Mouse (Mus musculus): ENCODE measurements around the gene Hist1h3e.
A peak's percentile ranks its signal among the peaks of the same experiment; 100 is the strongest.

The Hist1h3e gene

DNA sequence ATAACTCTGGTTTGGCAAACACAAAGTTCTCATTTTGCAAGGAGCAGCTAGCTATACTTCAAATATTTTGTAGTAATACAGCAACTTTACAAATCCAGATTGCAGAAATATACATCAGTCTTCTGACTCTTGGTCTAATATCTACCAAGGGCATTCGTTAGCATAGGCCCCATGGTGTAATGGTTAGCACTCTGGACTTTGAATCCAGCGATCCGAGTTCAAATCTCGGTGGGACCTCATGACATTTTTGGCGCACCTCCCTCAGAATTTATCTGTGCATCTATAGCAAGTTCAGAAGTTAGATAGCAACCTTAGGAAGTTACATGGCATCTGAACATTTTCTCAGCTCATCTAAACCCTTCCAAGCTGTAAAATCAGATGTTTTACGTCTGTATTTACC, 43.3 kb downstream of the Hist1h3e start:
- DNase-seq (ENCODE audit: extremely low spot score): peak; percentile 90

DNA sequence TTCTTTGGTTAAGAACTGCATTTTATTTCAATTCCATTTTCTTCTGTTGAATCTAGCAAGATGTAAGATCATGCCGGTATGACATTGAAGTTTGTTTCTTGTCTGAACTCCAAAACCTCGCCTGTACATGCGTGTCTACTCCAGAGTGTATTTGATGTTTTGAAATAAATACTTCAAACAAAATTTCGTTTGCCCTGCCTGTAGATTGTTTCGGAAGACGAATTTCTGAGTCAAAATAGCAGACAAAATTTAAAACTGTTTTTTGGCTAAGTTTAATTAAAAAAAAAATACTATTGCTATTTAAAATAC, 43.9 kb downstream of the Hist1h3e start:
- no peak for DNase-seq (ENCODE audit: extremely low spot score)

GRCm38 (mm10) chr13:23517603-23518294, 44.4 kb downstream of the Hist1h3e start:
- DNase-seq (ENCODE audit: extremely low spot score): peak; percentile 93

DNA sequence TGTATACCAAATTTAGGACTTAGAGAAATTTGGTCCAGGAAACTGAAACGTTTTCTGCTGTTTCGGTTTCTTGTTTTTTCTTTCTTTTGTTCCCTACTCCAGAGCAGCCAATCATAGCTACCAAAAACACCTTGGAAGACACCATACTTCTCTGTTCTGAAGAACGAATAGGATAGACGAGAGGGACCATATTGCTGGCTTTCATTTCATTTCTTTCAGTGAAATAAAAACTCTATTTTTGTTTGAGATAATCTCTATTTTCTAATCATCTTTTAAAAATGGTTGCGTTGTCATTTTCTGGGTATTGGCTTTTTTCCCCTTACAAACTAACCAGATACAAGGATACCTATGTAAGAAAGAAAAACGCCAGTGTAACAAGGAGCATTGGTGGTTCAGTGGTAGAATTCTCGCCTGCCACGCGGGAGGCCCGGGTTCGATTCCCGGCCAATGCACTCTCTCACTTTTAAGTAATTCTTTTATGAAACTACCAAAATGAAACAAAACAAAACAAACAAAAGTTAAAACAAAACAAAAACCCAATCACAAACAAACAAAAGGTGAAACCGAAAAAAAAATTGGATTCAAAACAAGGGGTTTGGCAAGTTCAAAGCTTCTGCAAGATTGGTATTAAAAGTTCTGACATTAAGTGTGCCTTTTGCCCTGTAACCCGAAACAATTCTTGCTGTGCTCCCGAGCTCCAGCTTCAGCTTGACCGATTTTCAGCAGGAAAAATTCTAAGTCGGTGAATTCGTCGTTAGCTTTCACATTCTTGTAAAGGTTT, 45.2 kb downstream of the Hist1h3e start:
- DNase-seq (ENCODE audit: extremely low spot score): peak; percentile 91

GRCm38 (mm10) chr13:23515826-23516620, 46.1 kb downstream of the Hist1h3e start:
- DNase-seq (ENCODE audit: extremely low spot score): no peak

- no peak for DNase-seq (ENCODE audit: extremely low spot score)
These were observed 46.9 kb downstream of the Hist1h3e start for GRCm38 (mm10) chr13:23515281-23515680.

- no peak for DNase-seq (ENCODE audit: extremely low spot score)
These were observed 48.7 kb downstream of the Hist1h3e start for GRCm38 (mm10) chr13:23513517-23513916.

Data from embryo, embryonic 9.5 days (tissue).